Mouse (Mus musculus) embryonic fibroblast, embryonic 13.5 days (primary cell): ENCODE measurements around the gene Itsn2. TPM values are rescaled to one million over a fixed set of nuclear protein-coding genes. Genes with fewer than 3 reads are reported as not detected.
"Not testable (repeated sequence)": the region's sequence is repeated elsewhere in the genome, so short reads cannot be mapped to it uniquely, and the experiment has no call there.

Experiments used
- H3K27ac ChIP-seq: 2 replicates; pipeline ENCODE4 v1.5.1; 2012; ENCODE audit warnings: low read length, control low read depth, inconsistent platforms; ENCODE audit not compliant: insufficient read depth
- H3K4me1 ChIP-seq: 2 replicates; pipeline ENCODE4 v1.6.1; 2011; ENCODE audit warnings: low read length; ENCODE audit not compliant: control insufficient read depth, insufficient read depth
- H3K4me3 ChIP-seq: 2 replicates; pipeline ENCODE4 v1.5.1; 2011; ENCODE audit warnings: mild to moderate bottlenecking, control low read depth, low read length; ENCODE audit not compliant: insufficient read depth
- CTCF ChIP-seq: IDR thresholded peaks from 2 replicates; pipeline ENCODE4 v1.5.1; 2011; ENCODE audit warnings: mild to moderate bottlenecking, control low read depth, low read length, moderate library complexity, borderline replicate concordance; ENCODE audit not compliant: insufficient read depth
- POLR2A ChIP-seq: IDR thresholded peaks from 2 replicates; pipeline ENCODE4 v1.6.1; 2011; ENCODE audit warnings: low read depth, mild to moderate bottlenecking, control low read depth, low read length, moderate library complexity
- polyA plus RNA-seq: library from polyadenylated mRNA; stranded (reverse); fragments of >200 nt; gene quantifications from 2 replicates; pipeline ENCODE4 v1.2.4, GENCODE M21; 2011; ENCODE audit warnings: low read depth; ENCODE audit not compliant: missing spikeins, insufficient read length

Gene Itsn2
- polyA plus RNA-seq, 1 experiment = 56.7 TPM

DNA sequence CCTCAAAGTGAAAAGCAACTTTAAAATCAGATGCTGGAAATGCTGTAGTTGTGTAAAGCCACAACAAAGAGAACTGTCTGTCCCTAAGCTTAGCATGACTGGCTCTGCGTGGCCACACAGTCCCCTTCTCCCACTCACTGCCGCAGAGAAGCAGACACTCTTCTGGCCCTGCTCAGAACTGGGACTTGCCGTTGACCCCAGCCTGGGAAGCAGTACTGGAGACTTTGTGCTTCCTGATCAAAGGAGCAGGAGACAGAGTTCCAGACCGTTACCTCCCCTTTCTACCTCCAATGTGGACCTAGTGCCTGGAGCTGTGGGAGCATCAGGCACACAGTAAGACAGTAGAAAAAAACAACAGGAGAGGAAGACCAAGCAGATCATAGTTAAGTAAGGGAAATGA is 139.9 kb downstream of the Itsn2 start:
- Histone ChIP-seq H3K27ac (no peak overlapping the region), H3K4me1 (no peaks in the 10 kb centered on the region), H3K4me3 (no peak overlapping the region)
- TF ChIP-seq CTCF = no peak
- TF ChIP-seq POLR2A = no peak

DNA sequence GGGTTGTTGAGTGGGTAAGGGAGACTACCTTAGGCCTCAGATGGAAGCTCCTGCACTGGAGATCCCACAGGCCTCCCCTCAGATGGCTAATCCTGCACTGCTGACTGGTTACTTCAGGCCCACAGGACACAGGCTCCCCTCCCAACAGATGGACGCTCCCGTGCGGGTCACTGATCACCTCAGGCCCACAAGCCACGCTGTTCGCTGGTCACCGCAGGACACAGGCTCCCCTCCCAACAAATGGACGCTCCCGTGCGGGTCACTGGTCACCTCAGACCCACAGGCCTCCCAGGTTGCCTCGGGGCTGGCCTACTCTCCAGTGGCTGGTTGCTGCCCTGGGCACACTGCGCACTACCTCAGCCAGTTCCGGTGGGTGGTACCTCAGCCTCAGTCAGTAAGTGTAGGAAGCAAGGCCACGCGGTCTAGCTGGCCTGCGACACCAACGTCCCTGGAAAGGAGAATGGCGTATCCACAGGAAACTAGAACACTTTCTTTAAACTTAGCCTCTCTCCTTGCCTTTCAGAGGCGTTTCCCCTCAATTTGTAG is 145.7 kb downstream of the Itsn2 start, which contains the start of gene Fam228a:
TSS of gene Fam228a (minus strand) at position 400 of the 546 bp plus-strand sequence.
- Histone ChIP-seq H3K4me1 (no peaks in the 10 kb centered on the region), H3K4me3 (no peak within 1 kb of the TSS)
- TF ChIP-seq CTCF (no peak), POLR2A (no peak)

DNA sequence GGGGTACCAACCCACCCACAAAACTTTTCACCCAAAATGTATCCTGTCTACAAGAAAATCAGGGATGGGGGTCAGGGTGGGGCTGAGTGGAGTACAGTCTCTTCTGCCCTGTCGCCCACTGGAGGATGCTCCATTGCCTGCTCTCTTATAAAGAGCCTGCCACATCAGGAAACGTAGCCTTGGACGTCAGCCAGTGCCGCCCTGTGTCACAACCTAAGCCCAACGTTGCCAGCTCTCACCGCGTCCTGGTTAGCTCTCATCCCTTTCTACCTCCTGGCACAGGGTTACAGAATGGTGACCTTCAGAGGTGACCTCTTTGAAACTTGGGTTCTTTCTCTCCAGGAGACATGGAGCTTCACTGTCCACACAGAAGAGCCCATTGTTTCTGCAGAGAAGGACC is 148.4 kb downstream of the Itsn2 start:
- Histone ChIP-seq H3K4me3 (no peak overlapping the region), H3K27ac (no peak overlapping the region), H3K4me1 (no peaks in the 10 kb centered on the region)
- TF ChIP-seq CTCF (no peak), POLR2A (no peak)

More for the DNA sequence above, 145.7 kb downstream of the Itsn2 start, which contains the start of gene Fam228a:
- no peak within 1 kb of the TSS for H3K27ac ChIP-seq

DNA sequence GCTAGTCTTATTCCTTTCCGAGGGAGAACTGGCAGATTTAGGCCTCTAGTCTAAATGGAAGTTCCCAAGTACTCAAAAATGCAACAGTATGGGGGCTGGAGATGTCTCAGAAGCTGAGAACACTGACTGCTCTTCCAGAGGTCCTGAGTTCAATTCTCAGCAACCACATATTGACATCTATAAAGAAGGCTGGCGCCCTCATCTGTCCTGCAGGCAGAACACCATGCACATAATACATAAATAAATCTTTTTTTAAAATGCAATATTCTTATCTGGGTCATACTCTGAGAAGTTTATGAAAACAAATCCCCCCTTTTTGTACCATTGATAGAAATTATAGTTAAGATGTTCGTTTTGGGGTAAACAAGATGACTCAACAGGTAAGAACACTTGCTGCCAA is 149.7 kb downstream of the Itsn2 start:
- Histone ChIP-seq H3K4me1 (no peaks in the 10 kb centered on the region), H3K27ac (no peak overlapping the region), H3K4me3 (no peak overlapping the region)
- TF ChIP-seq POLR2A = no peak
- no peak for TF ChIP-seq CTCF

DNA sequence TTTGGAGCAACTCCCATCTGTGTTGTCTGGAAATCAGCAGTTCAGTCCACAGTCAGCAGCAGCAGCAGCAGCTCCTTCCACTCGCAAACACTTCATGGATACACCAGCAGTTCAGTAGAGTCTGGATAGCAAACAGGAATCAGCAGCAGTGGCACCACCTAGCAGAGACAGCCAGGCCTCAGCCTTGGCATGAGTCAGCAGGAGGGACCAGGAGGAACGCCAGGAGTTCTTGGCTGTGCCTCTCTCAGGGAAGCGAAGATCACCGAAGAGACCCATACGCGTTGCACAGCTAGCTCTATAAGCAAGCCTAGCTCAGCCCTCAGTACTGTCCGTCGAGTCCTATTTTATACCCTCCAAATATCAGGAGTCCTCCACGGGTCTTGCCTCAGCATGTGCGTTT is 152.0 kb downstream of the Itsn2 start:
- TF ChIP-seq POLR2A = no peak
- TF ChIP-seq CTCF = no peak
- H3K27ac ChIP-seq = no peak overlapping the region
- H3K4me1 ChIP-seq = no peaks in the 10 kb centered on the region
- H3K4me3 ChIP-seq = no peak overlapping the region

DNA sequence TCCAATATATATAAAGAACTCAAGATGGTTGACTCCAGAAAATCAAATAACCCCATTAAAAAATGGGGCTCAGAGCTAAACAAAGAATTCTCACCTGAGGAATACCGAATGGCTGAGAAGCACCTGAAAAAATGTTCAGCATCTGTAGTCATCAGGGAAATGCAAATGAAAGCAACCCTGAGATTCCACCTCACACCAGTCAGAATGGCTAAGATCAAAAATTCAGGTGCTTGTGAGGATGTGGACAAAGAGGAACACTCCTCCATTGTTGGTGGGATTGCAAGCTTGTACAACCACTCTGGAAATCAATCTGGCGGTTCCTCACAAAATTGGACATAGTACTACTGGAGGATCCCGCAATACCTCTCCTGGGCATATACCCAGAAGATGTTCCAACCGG is 162.0 kb downstream of the Itsn2 start:
- H3K4me1 ChIP-seq, H3K4me3 ChIP-seq, H3K27ac ChIP-seq: not testable (repeated sequence)

DNA sequence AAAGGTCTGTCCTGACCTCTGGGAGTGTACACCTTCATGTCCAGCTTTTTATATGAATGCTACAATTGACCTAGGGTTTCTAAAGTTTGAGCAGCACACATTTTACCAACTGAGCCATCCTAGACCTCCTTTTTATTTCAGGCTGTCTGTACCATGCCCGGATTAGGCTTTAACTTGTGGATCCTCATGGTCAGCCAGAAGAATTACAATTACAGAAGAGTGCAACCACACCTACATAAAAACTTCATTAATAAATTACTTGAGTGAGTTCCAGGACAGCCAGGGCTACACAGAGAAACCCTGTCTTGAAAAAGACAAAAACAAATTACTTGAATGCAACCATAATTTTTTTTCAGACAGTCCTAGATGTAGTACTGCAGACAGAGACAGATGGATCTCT is 164.6 kb downstream of the Itsn2 start:
- Histone ChIP-seq H3K4me3 (no peak overlapping the region), H3K4me1 (no peaks in the 10 kb centered on the region), H3K27ac (no peak overlapping the region)
- no peak for TF ChIP-seq CTCF
- no peak for TF ChIP-seq POLR2A

Other genes with a start within 250 kb of the Itsn2 start
- 15.3 and 24.6 TPM in 2 replicates for gene Ncoa1, start 115.5 kb upstream of the Itsn2 start, polyA plus RNA-seq
- not detected in 2 replicates for gene Gm3625, start 289 bp downstream of the Itsn2 start, polyA plus RNA-seq
- gene Fam228a, start 145.8 kb downstream of the Itsn2 start, polyA plus RNA-seq = 0.37 TPM in 1 of 2 replicates, not detected in the other
- 1.3 and 3.4 TPM in 2 replicates for gene Pfn4, start 176.4 kb downstream of the Itsn2 start, polyA plus RNA-seq
- gene Fam228b, start 176.6 kb downstream of the Itsn2 start, polyA plus RNA-seq = 1.8 and 2.8 TPM in 2 replicates
- 158 and 166 TPM in 2 replicates for gene Sf3b6, start 224.9 kb downstream of the Itsn2 start, polyA plus RNA-seq
- gene Fkbp1b, start 249.0 kb downstream of the Itsn2 start, polyA plus RNA-seq = 12.9 and 17.2 TPM in 2 replicates